Mouse (Mus musculus) mesoderm, embryonic 11.5 days (tissue): ENCODE measurements at regions not wholly inside any gene's neighbourhood (a gene's known extent, or its start where the extent isn't known, plus 50 kb on each side); places are given as distances from the start of the nearest gene placed in this dataset.

Source experiments
- DNase-seq: peaks from one replicate; pipeline ENCODE4 v3.0.0-alpha.2; 2012; ENCODE audit warnings: low read depth, low spot score

- no peak for DNase-seq
Observed at GRCm38 (mm10) chr19:54460426-54461170, 416.6 kb downstream of the Adra2a start.

DNA sequence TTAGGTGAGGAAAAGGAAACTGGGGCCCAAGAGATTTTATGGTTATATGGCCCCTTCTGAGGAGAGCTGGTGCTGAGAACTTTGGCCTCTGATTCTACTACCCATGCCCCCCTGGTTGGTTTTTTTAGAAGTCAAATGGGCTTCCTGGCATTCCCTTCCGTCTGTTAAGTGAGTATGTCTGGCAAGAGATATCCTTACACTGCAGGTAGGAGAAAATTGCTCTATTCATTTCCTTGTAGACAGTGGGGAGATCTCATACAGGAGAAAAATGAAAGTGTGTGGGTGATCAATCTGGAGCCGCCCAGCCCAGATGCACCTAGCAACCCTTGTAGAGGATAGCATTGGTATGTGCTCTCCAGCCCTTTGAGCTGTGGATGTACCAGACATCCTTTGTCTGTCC is 418.5 kb downstream of the Adra2a start:
- DNase-seq, result no peak

GRCm38 (mm10) chr19:54470034-54470433 is 426.1 kb downstream of the Adra2a start:
- DNase-seq, result no peak

DNA sequence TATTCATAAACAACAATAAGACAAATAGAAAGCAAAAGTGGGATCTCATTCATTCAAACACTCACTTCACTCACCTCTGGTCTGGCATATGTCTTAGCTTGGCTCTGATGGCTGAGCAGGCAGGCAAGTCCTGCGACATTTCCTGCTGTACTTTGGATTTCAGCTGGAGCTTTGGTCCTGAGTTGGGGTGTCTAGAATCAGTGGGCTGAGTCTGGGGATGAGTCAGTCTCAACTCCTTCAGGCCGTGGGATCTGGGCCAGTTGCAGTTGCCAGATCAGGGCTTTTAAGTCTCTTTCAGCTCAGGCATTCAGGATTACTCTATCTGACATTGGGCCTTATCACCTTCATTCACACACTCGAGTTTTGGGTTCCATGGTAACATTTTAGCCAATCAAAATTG is 454.1 kb downstream of the Adra2a start:
- no peak for DNase-seq

DNA sequence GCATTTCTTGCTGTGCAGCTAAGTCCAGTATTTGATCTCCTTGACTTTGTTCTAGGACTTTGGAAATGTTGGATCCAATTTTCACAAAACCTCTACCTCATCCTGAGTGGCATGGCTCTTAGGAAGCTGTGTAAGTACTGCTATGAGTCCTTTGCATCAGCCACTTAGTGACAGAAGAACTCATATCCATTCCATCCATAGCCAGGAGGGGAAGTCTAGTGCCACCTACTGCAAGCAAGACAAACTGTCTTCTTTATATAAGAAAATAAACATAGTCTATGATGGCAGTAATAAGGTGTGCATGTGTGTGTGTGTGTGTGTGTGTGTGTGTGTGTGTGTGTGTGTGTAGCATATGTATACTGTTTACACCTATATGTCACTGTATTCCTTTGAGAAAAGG is 489.9 kb downstream of the Adra2a start:
- DNase-seq, result no peak

GRCm38 (mm10) chr19:54555351-54555750 is 511.4 kb downstream of the Adra2a start:
- DNase-seq, result no peak

DNA sequence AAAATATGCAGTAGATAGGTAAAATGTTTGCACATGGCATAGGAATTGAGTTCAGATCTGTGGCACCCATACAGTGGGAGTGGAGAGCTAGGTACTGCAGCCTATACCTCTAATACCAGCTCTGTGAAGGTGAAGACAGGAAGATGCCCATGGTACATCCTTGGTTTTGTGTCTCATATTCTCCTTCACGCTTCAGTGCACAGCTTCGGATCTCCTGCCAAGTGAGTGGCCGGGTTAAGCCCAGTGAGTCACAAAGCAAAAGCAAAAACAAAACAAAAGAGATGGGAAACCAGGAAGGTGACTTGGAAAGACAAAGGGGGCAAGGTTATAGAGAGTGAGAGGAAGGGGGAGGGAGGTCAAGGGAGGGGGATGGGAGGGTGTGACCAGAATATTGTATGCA is 514.0 kb downstream of the Adra2a start:
- no peak for DNase-seq

GRCm38 (mm10) chr19:54583574-54583973 is 539.6 kb downstream of the Adra2a start:
- DNase-seq, result no peak

DNA sequence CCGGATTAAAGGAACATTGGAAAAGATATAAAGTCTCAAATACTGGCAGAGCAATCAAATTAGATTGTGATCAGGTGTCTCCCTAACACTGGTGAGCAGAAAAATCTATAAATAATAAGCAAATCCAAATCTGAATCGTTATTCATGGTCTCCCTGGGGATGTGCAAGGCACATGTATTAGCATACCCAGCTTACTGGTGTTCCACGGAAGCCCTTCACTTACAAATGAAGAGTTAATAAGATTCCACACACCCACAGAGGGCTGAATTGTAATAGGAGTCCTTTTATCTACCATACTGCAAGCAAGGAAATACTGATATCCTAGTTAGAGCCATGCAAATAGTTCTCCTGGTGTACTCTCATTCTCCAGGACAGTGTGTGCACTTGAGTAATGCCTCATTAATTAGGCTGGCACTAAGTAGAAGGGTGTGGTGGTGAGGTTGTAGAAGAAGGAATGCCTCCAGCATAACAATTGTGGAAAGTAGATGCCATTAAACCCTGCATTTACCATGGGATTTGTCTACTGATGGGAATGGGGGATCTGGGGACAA is 540.8 kb downstream of the Adra2a start:
- DNase-seq, result no peak

- DNase-seq, result no peak
Observed at GRCm38 (mm10) chr19:54585326-54585725, 541.4 kb downstream of the Adra2a start.

- no peak for DNase-seq
Observed at GRCm38 (mm10) chr19:54603345-54603744, 523.7 kb downstream of the Gpam start.

GRCm38 (mm10) chr19:54605346-54605745 is 521.7 kb downstream of the Gpam start:
- DNase-seq, result no peak

DNA sequence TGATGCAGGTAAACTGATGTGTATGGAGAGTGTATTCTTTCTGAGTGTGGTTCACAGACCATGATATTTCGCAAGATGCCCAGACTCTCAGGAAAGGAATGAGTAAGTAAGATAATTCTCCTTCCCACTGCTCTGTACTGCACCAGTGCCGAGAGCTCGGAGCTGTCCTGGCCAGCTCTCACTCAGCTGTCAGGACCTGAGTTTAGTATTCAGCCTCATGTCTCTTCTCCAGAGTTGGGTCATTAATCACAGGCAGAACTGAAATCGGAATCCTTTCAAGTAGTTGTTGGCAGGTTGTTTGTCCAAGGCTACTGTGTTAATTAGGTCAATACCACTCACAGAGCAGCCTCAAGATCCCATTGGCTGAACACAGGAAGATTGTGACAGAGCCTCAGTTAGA is 510.1 kb downstream of the Gpam start:
- peak; percentile 21 for DNase-seq
